Mouse (Mus musculus): ENCODE measurements around the gene Vps45. TPM values are rescaled to one million over a fixed set of nuclear protein-coding genes. Genes with fewer than 3 reads are reported as not detected.

The Vps45 gene
- polyA plus RNA-seq, 1 experiment from 2014 or later, result 35.8 TPM

DNA sequence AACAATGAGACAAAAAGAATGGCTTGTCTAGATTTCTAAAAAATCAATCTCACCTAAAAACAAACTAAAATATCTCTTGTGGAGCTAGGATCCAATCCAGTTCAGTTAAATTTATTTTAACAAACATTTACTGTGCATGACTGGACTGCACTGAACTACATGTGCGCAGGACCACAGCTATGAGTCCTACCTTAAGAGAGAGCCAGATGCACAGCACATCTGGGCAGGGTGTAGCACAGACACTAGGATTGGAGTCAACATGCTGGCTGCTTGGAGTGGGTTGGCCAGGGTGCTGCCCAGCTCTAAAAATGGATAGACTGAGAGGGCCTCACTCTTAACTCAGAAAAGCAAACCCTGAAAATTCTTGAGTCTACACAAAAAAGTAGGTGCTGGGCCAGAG lies 56.7 kb downstream of the Vps45 start:
- Histone ChIP-seq H3K9me3 (no peaks in the 10 kb centered on the region), H3K4me3 (no peak overlapping the region), H3K27me3 (no peaks in the 10 kb centered on the region), H3K36me3 (no peaks in the 10 kb centered on the region), H3K4me1 (peaks cover 14% of the 10 kb centered on the region), H3K9ac (no peak overlapping the region), H3K27ac (no peak overlapping the region), H3K4me2 (no peak overlapping the region)
- no peak for ATAC-seq (ENCODE audit: insufficient number of reproducible peaks, low FRiP score, low TSS enrichment, low read depth)
- WGBS, result 88% methylated on average over 1 of the region's 1 CpGs

DNA sequence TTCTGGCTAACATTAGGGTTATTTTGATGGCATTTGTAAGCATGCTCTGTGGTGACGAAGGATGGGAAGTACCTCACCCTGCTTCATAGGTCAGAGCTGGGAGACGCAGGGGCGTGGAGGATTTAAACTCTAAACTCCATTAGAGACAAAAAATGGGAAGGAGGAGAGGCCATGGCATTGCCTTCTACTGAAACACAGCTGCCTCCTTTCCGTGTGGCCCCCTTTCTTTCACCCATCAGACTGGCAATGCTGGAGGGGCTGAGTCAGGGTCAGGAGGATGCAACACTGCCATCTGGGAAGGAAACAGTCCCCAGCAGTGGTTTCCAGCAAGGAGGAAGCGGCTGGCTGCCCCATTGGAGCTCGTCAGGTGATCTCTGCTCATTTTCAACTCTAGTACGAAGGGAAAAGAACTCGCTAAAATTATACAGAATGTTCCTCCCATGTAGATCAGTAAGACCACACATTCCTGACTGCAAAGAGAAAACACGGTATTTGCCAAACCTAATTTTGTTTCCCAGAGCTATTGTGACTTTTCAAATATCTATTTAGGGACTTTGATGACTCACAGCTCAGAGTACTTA lies 57.3 kb downstream of the Vps45 start:
- H3K4me3 ChIP-seq, result no peak overlapping the region
- H3K27ac ChIP-seq, result no peak overlapping the region
- 64% methylated on average over 9 of the region's 9 CpGs for WGBS

DNA sequence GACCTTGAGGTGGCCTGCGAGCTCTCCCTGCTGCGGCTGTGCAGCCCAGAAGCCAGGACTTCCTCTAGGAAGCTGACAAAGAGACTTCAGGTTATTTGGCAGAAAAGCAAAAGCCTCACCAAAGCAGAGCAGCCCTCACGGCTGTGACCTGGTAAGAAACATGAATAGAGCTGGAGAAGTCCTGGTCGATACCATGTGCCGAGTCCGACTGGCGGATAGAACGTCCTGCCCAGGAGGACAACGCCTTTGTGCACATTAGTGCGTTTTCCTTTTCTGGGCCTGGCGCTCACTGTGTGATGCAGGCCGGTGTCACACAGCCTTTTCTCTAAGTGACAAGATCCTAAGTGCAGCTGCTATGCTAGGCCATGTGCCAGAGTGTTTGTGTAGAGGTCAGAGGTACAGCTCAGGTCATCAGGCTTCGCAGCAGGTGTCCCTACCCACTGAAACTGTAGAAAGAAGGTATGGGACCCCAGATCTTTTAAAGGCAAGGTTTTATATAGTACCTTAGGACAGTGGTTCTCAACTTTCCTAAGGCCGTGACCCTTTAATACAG lies 58.1 kb downstream of the Vps45 start:
- Histone ChIP-seq H3K4me2 (no peak overlapping the region), H3K27ac (no peak overlapping the region; the same call in 1 of the 2 replicates), H3K4me3 (no peak overlapping the region), H3K9ac (no peak overlapping the region), H3K9me3 (no peaks in the 10 kb centered on the region), H3K4me1 (peaks cover 19% of the 10 kb centered on the region), H3K27me3 (no peaks in the 10 kb centered on the region), H3K36me3 (no peaks in the 10 kb centered on the region)
- ATAC-seq (ENCODE audit: insufficient number of reproducible peaks, low FRiP score, low TSS enrichment, low read depth), result no peak
- WGBS, result 86% methylated on average over 14 of the region's 14 CpGs

More for the DNA sequence above, 57.3 kb downstream of the Vps45 start:
- Histone ChIP-seq H3K4me1 (peaks cover 19% of the 10 kb centered on the region), H3K9ac (no peak overlapping the region), H3K4me2 (no peak overlapping the region), H3K9me3 (no peaks in the 10 kb centered on the region), H3K27me3 (no peaks in the 10 kb centered on the region), H3K36me3 (no peaks in the 10 kb centered on the region)
- no peak for ATAC-seq (ENCODE audit: insufficient number of reproducible peaks, low FRiP score, low TSS enrichment, low read depth)

DNA sequence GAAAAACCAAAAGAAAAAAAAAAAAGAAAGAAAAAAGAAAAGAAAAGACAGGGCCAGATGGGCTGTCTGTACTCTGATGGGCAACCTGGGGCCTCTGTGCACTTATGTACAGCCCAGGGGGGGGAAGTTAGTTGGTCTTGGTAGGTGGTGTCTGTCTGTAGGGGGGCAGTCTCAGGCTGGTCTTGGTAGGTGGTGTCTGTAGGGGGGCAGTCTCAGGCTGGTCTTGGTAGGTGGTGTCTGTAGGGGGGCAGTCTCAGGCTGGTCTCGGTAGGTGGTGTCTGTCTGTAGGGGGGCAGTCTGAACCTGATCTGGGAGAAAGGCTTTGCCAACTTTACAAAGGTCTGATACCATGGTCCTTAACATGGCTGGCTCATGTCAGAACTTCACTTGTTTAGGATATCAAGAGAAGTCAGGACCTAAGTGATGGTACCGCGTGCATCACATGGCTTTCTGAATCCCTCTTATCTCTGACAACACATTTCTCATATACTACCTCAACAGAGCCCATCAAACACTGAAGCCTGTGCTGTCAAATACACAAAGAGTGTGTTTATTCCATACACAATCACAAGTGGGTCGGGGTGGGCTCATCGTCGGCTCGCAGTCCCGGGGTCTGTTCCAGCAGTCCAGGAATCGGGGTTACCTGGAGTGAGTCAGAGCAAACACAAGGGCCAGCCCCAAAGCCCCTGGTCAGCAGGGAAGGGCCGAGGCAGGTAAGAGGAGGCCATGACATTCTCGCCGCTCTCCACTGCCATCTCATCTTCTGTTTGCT lies 58.8 kb downstream of the Vps45 start:
- H3K27ac ChIP-seq, result no peak overlapping the region; the same call in 1 of the 2 replicates
- no peak overlapping the region for H3K4me2 ChIP-seq
- no peaks in the 10 kb centered on the region for H3K36me3 ChIP-seq
- no peaks in the 10 kb centered on the region for H3K9me3 ChIP-seq
- WGBS, result 93% methylated on average over 12 of the region's 12 CpGs
- no peak for ATAC-seq (ENCODE audit: insufficient number of reproducible peaks, low FRiP score, low TSS enrichment, low read depth)
- no peak overlapping the region for H3K9ac ChIP-seq
- H3K27me3 ChIP-seq, result no peaks in the 10 kb centered on the region
- no peak overlapping the region for H3K4me3 ChIP-seq
- H3K4me1 ChIP-seq, result peaks cover 22% of the 10 kb centered on the region

DNA sequence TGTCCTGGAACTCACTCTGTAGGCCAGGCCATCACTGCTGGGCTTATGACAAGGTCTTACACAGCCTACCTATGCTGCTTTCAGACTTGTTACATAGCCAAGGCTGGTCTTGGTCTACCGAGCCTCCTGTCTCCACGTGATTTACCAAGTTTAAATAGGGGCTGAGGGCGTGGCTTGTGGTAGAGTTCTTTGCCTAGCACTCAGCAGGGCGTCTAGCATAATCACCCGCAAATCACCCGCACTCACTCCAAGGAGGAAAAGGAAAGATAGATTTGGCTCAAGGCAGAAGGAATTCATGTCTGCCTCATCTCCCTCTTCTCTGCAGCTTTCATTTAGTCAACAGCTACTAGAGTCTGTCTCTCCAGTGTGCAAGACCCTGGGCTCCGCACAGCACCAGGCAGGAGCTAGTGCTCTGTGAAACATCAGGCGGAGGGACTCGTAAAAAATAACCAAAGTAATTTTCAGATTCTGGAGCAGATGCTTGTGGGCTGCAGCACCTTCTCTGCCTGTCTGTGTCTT lies 61.0 kb downstream of the Vps45 start:
- H3K4me3 ChIP-seq, result peak overlapping the region; percentile 79
- H3K4me2 ChIP-seq, result peak overlapping the region; percentile 68
- peak overlapping the region; percentile 24; the same call in 1 of the 2 replicates for H3K27ac ChIP-seq
- H3K27me3 ChIP-seq, result no peaks in the 10 kb centered on the region
- no peaks in the 10 kb centered on the region for H3K9me3 ChIP-seq
- H3K36me3 ChIP-seq, result peaks cover 3% of the 10 kb centered on the region; the same call in 1 of the 2 replicates
- H3K9ac ChIP-seq, result no peak overlapping the region
- no peak for ATAC-seq (ENCODE audit: insufficient number of reproducible peaks, low FRiP score, low TSS enrichment, low read depth)
- peaks cover 42% of the 10 kb centered on the region for H3K4me1 ChIP-seq
- WGBS, result 18% methylated on average over 9 of the region's 9 CpGs

DNA sequence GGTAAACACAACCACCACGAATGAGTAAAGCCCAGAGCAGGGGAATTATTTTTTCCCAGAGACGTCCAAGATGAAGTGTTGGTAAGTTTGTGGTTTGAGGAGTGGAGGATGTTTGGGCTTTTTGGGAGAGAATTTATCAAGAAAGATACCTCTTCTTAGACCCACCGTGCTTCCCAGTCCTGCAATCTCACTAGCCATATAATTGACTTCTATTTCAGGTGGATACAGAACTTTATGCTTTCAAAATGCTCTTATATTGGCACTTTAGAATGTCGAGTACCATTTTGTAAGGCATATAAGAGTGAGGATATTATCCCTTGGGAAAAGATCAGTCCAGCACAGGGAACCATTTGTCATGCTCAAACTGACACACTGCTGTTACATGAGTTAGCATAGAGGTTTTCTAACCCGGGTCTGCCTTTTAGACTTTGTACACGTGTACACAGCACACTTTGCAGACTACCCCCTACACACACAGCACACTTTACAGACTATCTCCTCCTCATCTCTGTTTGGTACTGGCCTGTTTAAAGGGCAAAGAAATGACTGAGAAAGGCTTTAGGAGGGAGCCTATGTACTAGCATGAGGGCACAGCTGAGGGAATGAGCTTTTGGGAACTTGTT lies 61.7 kb downstream of the Vps45 start:
- Histone ChIP-seq H3K36me3 (peaks cover 10% of the 10 kb centered on the region), H3K27me3 (no peaks in the 10 kb centered on the region), H3K4me1 (peaks cover 43% of the 10 kb centered on the region), H3K9ac (peak overlapping the region; percentile 86; the same call in 1 of the 2 replicates), H3K27ac (peak overlapping the region; percentile 95), H3K9me3 (no peaks in the 10 kb centered on the region), H3K4me3 (peak overlapping the region; percentile 79), H3K4me2 (peak overlapping the region; percentile 68)
- WGBS, result 8% methylated on average over 6 of the region's 6 CpGs
- ATAC-seq (ENCODE audit: insufficient number of reproducible peaks, low FRiP score, low TSS enrichment, low read depth), result no peak

DNA sequence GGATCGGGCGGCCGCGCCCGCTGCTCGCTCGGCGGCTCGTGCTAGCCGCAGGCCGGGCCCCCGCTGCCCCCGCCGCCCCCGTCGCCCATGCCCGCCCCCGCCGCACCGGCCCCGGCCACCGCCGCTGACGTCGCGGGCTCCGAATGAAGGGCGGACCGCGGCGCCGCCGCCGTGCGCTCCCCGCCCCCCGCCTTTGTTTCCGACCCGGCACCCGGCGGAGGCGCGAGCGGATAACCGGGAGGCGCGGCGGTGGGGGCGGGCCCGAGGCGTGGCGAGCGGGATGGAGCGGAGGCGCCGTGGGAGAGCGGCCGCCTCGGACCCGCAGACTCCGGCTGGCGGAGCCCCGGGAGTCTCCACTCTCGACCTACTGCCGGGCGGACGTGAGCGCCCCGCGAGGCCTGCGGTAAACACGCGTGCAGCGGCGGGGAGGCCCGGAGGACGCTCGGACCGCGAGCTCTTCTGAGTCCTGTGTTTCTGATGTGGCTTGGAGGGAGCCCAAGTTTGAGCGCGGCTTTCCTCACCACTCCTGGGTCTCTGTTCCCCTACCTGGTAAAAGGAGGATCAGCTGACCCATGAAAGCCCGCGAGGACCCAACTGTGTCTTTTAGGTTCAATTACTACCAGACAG lies 62.4 kb downstream of the Vps45 start, which contains the start of gene Plekho1:
Gene Plekho1, minus strand, starts transcription at position 200 of the 627 bp plus-strand sequence.
- ATAC-seq (ENCODE audit: insufficient number of reproducible peaks, low FRiP score, low TSS enrichment, low read depth), result 0 out of 2 replicates have a peak, but pooled peaks have one; percentile 27
- peak within 1 kb of the TSS; percentile 79 for H3K4me3 ChIP-seq
- H3K9ac ChIP-seq, result peak within 1 kb of the TSS; percentile 86
- WGBS, result under 1% methylated on average over 56 of the region's 84 CpGs
- H3K36me3 ChIP-seq, result peaks cover 16% of the 10 kb centered on the region
- peaks cover 43% of the 10 kb centered on the region for H3K4me1 ChIP-seq
- H3K9me3 ChIP-seq, result no peaks in the 10 kb centered on the region
- peak within 1 kb of the TSS; percentile 68 for H3K4me2 ChIP-seq
- H3K27me3 ChIP-seq, result no peaks in the 10 kb centered on the region
- H3K27ac ChIP-seq, result peak within 1 kb of the TSS; percentile 95

DNA sequence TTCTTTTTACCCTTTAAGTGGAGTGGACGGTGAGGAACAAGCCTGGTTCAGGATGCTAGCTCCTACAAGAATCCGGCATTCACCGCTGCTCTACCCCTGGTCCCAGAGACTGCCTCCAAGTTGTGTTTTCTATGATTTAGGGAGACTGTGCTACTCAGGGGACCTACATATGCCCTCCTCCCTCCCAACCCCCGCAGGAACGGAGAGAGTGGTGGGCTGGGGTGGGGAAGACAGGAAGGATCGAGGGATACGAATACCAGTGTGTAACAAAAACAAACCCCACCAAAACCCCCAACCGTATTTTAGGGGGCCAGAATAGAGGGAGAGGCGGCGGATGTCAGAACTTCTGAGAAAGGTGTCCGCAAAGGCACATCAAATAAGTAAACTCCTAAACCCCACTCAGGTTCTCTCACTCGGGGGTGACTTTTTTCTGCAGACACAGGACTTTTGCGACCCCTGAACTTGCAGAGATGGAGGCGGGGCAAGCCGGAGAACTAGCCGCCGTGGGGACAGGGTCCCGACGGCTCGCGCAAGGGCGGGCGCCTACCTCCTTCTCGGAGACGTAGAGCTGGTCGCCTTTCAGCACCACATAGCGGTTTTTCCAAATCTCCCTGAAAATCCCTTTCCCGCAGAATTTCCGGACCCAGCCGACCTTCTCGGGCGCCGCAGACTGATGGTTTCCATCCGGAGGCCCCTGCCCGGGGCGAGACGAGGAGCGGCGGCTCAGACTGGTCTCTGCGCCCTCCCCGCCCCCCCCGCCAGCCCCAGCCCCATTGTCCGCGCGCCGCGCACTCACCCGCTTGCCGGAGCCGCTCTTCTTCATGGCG lies 63.1 kb downstream of the Vps45 start:
- Histone ChIP-seq H3K27ac (peak overlapping the region; percentile 95), H3K4me2 (peak overlapping the region; percentile 68), H3K4me3 (peak overlapping the region; percentile 79), H3K27me3 (no peaks in the 10 kb centered on the region), H3K36me3 (peaks cover 23% of the 10 kb centered on the region), H3K4me1 (peaks cover 43% of the 10 kb centered on the region), H3K9me3 (no peaks in the 10 kb centered on the region), H3K9ac (peak overlapping the region; percentile 86)
- peak; percentile 63; the same call in 1 of the 2 replicates for ATAC-seq (ENCODE audit: insufficient number of reproducible peaks, low FRiP score, low TSS enrichment, low read depth)
- WGBS, result 2% methylated on average over 48 of the region's 51 CpGs

DNA sequence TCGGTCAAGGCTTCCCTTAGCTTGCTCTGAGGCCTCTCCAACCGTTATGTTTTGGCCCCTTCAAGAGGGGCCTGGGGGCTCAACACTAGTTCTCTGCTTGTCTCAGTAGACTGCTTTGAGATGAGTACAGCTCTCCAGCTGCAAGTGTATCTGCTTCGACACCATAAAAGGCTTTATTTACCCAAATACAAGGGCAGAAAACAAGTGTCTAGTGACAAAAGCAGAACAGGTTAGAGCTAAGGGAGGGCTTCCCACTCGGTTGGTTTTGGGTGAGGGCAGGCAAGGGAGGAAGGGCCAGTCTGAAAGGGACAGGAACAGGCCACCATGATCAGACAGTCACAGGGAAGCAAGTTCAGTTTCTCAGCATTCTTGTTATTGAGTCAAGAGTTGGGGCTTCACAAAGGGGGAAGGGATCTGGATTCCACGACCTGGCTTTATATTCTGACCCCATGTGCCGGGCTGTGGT lies 63.9 kb downstream of the Vps45 start:
- ATAC-seq (ENCODE audit: insufficient number of reproducible peaks, low FRiP score, low TSS enrichment, low read depth), result no peak
- H3K4me1 ChIP-seq, result peaks cover 43% of the 10 kb centered on the region
- no peaks in the 10 kb centered on the region for H3K9me3 ChIP-seq
- peak overlapping the region; percentile 79 for H3K4me3 ChIP-seq
- H3K27me3 ChIP-seq, result no peaks in the 10 kb centered on the region
- peaks cover 31% of the 10 kb centered on the region for H3K36me3 ChIP-seq
- H3K27ac ChIP-seq, result peak overlapping the region; percentile 95
- 15% methylated on average over 6 of the region's 6 CpGs for WGBS
- H3K9ac ChIP-seq, result peak overlapping the region; percentile 86
- H3K4me2 ChIP-seq, result peak overlapping the region; percentile 68

DNA sequence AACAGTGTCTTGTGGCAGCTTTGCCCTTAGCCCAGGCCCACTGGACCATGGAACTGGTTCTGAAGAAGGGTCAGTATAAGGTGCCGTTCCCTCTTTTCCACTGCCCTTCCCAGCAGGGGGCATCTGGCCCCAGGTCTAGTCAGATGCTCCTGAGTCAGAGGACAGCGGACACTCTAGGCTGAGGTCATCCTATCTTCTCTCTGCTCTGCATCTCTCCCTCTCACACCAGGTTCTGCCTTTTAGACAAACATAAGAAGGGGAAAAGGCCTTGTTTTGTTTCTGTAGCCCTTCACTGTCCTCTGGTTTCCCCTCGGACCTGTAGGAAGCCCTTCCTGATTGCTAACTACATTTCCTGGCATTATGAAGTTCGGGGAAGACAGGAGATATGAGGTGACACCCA lies 64.4 kb downstream of the Vps45 start:
- 30% methylated on average over 4 of the region's 4 CpGs for WGBS
- ATAC-seq (ENCODE audit: insufficient number of reproducible peaks, low FRiP score, low TSS enrichment, low read depth), result no peak
- no peaks in the 10 kb centered on the region for H3K27me3 ChIP-seq
- peak overlapping the region; percentile 79 for H3K4me3 ChIP-seq
- H3K4me1 ChIP-seq, result peaks cover 43% of the 10 kb centered on the region
- H3K4me2 ChIP-seq, result peak overlapping the region; percentile 68
- peak overlapping the region; percentile 95 for H3K27ac ChIP-seq
- no peaks in the 10 kb centered on the region for H3K9me3 ChIP-seq
- peak overlapping the region; percentile 86; the same call in 1 of the 2 replicates for H3K9ac ChIP-seq
- H3K36me3 ChIP-seq, result peaks cover 37% of the 10 kb centered on the region
